Mouse (Mus musculus): Measurements from ENCODE around the gene Dhrs7.

Gene Dhrs7

GRCm38 (mm10) chr12:72655775-72656174 is 8.9 kb downstream of the Dhrs7 start:
- no peak for DNase-seq (ENCODE audit: low spot score in 2 of 2)

- DNase-seq (ENCODE audit: low spot score in 2 of 2), result peak in 1 of 2 experiments; percentile 13
These were observed 10.0 kb downstream of the Dhrs7 start for GRCm38 (mm10) chr12:72654698-72655097.

DNA sequence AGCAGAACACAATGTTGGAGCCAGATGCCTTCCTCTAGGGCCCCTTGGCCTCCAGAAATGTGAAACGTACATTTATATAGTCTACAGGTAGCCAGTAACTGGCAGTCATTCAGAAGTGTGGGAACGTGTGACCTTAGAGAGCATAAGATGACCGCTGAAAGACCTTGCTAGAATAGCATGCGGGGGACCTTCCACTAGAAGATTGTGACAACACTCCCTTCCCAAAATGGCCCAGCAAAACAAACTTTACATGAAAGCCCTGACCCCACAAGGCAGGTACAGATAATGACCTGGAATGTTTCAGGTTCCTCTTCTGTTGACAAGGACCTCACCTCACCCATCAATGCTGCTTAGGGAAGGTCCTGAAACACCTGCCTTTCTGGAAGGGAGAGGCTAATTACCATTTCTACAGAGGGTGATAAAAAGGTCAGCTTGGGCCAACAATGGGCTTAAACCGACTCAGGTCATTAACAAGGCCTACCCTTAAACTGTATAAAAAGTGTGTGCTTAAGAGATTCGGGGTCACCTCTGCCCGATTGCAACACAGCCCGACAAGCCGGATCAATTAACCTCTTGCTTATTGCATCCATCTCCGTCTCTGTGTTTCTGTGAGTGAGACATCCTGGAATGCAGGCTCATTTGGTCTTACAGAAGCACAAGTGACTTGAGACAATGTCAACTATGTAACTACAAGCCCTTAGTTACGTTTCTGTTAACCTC is 14.9 kb downstream of the Dhrs7 start, which contains the start of gene Gm4756:
Gene Gm4756 (minus strand): TSS at position 51 of the 720 bp plus-strand sequence.
- DNase-seq (ENCODE audit: low spot score in 2 of 2), result no peak

GRCm38 (mm10) chr12:72648921-72649320 is 15.8 kb downstream of the Dhrs7 start:
- no peak for DNase-seq (ENCODE audit: low spot score in 2 of 2)

GRCm38 (mm10) chr12:72638025-72638424 is 26.7 kb downstream of the Dhrs7 start:
- DNase-seq (ENCODE audit: low spot score in 2 of 2), result no peak

DNA sequence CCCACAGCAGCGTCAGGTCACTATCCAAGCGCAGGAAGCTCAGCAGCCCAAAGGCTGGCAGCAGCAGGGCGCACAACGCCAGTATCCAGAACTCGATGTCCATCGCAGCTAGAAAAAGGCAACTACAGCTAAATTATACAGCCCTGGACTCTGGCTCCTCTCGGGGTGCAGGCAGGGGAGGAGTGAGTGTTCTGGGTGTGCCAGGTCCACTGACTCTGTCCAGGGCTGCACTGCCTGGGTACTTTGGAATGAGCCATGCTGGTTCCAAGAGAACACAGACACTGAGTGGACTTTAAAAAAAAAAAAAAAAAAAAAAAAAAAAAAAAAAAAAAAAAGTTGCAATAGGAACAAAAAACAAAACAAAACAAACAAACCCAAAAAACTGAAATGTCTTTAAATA is 36.0 kb downstream of the Dhrs7 start:
- DNase-seq (ENCODE audit: low spot score in 2 of 2), result no peak

- DNase-seq (ENCODE audit: low spot score in 2 of 2), result no peak
These were observed 41.7 kb downstream of the Dhrs7 start for GRCm38 (mm10) chr12:72622853-72623496.

DNA sequence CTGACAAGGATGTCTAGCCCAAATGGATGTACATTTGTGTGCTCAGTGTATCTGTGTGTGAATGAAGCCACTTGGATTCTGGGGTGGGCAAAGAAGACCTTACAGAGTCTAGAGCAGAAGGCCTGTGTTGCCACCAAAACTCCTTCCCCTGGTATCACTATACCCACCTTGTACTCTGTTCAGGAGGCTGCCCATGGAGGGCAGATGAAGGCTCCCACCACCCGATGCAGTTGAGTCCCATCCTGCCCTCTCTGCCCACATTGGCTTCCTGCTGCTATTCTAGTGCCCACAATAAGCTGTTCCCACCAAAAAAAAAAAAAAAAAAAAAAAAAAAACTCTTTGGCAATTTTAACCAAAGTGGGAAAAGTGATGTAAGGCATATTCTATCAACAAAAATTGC is 43.3 kb downstream of the Dhrs7 start:
- no peak for DNase-seq (ENCODE audit: low spot score in 2 of 2)

- no peak for DNase-seq (ENCODE audit: low spot score in 2 of 2)
These were observed 43.9 kb downstream of the Dhrs7 start for GRCm38 (mm10) chr12:72620856-72621255.

GRCm38 (mm10) chr12:72612053-72612452 is 52.7 kb downstream of the Dhrs7 start:
- DNase-seq (ENCODE audit: low spot score in 2 of 2), result no peak
